Mouse (Mus musculus) liver, embryonic 16.5 days (tissue): ENCODE results near the gene Pdpn. TPM values are rescaled to one million over a fixed set of nuclear protein-coding genes. Genes with fewer than 3 reads are reported as not detected.

Source experiments
- ATAC-seq: fragments of 200-750 bp; cut with Nextera tagmentation; 2 replicates; pipeline ENCODE4 v1.8.0; 2017; ENCODE audit warnings: low read depth, mild to moderate bottlenecking, moderate number of reproducible peaks, moderate library complexity
- H3K27ac ChIP-seq: fragments of 300-500 bp; sonication (generic); 2 replicates; pipeline ENCODE4 v1.5.1; 2014; ENCODE audit warnings: mild to moderate bottlenecking, low read length
- H3K27me3 ChIP-seq: fragments of 300-500 bp; sonication (generic); 2 replicates; pipeline ENCODE4 v1.6.1; 2014; ENCODE audit warnings: low read depth, low read length, mixed read lengths; ENCODE audit not compliant: control insufficient read depth, insufficient read depth
- H3K36me3 ChIP-seq: fragments of 300-500 bp; sonication (generic); 2 replicates; pipeline ENCODE4 v1.6.1; 2014; ENCODE audit warnings: mild to moderate bottlenecking; ENCODE audit not compliant: control insufficient read depth, insufficient read depth
- H3K4me1 ChIP-seq: fragments of 300-500 bp; sonication (generic); 2 replicates; pipeline ENCODE4 v1.6.1; 2014; ENCODE audit warnings: low read depth, low read length, mixed read lengths; ENCODE audit not compliant: control insufficient read depth
- H3K4me2 ChIP-seq: fragments of 300-500 bp; sonication (generic); 2 replicates; pipeline ENCODE4 v1.6.1; 2014; ENCODE audit warnings: low read depth, low read length, mixed read lengths
- H3K4me3 ChIP-seq: fragments of 300-500 bp; sonication (generic); 2 replicates; pipeline ENCODE4 v1.5.1; 2014; ENCODE audit warnings: low read depth, mild to moderate bottlenecking, low read length
- H3K9ac ChIP-seq: fragments of 300-500 bp; sonication (generic); 2 replicates; pipeline ENCODE4 v1.6.1; 2014; ENCODE audit warnings: low read depth, low read length
- H3K9me3 ChIP-seq: fragments of 300-500 bp; sonication (generic); replicated peaks from 2 replicates; pipeline ENCODE4 v1.6.1; 2016; ENCODE audit warnings: low read length; ENCODE audit not compliant: control insufficient read depth
- WGBS: fragments of 180-500 bp; shearing (Covaris S2); extraction: QIAGEN DNeasy Blood & Tissue Kit; methylation state at CpG from one replicate; pipeline ENCODE4 v1.1.7; 2014; ENCODE audit not compliant: insufficient replicate concordance; 5-methylcytosine and 5-hydroxymethylcytosine counted together
- polyA plus RNA-seq: library from polyadenylated mRNA; unstranded; fragments of >200 nt; fragmentation: Nextera tagmentation; extraction: Ambion mirVana; gene quantifications from 2 replicates; pipeline ENCODE4 v1.2.1, GENCODE M21; 2015

Gene Pdpn
- polyA plus RNA-seq, 1 experiment from 2014 or later: 1.5 TPM

DNA sequence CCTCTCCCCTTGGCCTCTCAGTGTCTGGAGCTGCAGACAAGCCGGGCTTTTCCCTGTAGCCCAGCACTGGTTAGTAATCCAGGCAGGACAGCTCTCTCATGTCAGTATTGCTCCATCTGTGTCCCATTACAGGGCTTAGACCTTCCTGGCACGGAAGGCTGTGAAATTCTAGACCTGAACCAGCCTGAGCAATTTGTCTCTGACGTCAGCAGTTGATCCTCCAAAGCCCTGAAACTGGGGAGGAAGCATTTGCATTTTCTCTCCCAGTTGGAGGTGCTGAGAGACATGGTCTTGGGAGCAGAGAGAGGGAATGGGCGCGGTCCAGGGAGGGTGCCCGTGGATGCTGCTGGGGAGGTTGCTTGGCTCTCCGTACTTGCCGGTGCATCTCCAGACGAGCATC lies 31.2 kb upstream of the Pdpn start:
- 35% methylated on average over 9 of the region's 9 CpGs for WGBS
- no peak overlapping the region for H3K4me2 ChIP-seq
- no peak for ATAC-seq
- no peaks in the 10 kb centered on the region for H3K27me3 ChIP-seq
- H3K9ac ChIP-seq: no peak overlapping the region
- H3K36me3 ChIP-seq: no peaks in the 10 kb centered on the region
- no peak overlapping the region for H3K27ac ChIP-seq
- H3K4me3 ChIP-seq: no peak overlapping the region
- no peaks in the 10 kb centered on the region for H3K4me1 ChIP-seq
- H3K9me3 ChIP-seq: no peaks in the 10 kb centered on the region

DNA sequence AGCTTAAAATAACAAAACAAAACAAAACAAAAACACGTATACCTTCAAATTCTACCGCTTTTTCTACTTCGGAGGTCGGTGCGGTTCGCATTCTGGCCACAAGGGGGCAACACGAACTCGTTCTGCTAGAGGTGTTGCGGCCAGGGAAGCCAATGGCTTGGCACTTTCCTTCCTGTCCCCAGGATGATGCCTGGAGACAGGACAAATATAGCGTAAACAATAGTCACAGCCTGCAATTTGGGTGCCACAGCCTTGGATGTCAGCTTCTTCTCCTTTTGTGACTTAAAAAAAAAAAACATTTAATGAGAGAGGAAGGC lies 26.2 kb upstream of the Pdpn start:
- Histone ChIP-seq H3K4me1 (no peaks in the 10 kb centered on the region), H3K27me3 (no peaks in the 10 kb centered on the region), H3K4me3 (no peak overlapping the region), H3K9me3 (no peaks in the 10 kb centered on the region), H3K9ac (no peak overlapping the region), H3K36me3 (no peaks in the 10 kb centered on the region), H3K27ac (no peak overlapping the region), H3K4me2 (peak overlapping the region; percentile 38; the same call in 1 of the 2 replicates)
- under 1% methylated on average over 10 of the region's 10 CpGs for WGBS
- ATAC-seq: no peak

DNA sequence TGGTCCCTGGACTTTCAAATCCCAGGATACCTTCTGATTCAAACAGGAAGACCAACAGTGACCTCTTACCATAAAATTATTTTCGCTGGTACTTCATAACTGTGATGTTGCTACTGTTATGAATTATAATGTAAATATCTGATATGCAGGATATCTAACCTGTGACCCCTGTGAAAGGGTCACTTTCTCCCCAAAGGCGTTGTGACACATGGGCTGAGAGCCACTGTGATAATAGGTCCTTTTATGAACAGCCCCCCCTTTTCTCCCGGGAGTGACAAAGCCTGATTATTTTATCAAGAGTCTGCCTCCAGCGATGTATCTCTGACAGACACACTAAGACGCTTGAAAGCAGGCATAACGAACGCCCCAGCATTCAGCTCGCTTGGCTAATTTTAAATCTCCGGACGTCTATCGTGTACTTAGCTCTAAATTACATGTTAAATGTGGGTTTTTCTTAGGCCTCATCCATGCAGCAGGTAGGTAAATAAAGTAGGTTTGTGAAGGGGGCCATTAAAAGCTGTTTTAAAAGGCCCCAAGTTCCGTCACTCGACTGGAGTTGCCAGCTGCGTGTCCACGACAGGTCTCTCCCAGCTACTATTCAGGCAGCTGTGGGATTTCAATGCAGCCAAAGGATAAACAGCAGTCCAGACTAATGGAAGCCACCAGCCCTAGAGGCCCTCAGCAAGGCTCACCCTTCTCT lies 25.7 kb upstream of the Pdpn start:
- Histone ChIP-seq H3K27me3 (no peaks in the 10 kb centered on the region), H3K4me2 (peak overlapping the region; percentile 38; the same call in 1 of the 2 replicates), H3K27ac (no peak overlapping the region), H3K9me3 (no peaks in the 10 kb centered on the region), H3K36me3 (no peaks in the 10 kb centered on the region), H3K9ac (no peak overlapping the region), H3K4me1 (no peaks in the 10 kb centered on the region), H3K4me3 (no peak overlapping the region)
- ATAC-seq: no peak
- WGBS: 30% methylated on average over 15 of the region's 15 CpGs

DNA sequence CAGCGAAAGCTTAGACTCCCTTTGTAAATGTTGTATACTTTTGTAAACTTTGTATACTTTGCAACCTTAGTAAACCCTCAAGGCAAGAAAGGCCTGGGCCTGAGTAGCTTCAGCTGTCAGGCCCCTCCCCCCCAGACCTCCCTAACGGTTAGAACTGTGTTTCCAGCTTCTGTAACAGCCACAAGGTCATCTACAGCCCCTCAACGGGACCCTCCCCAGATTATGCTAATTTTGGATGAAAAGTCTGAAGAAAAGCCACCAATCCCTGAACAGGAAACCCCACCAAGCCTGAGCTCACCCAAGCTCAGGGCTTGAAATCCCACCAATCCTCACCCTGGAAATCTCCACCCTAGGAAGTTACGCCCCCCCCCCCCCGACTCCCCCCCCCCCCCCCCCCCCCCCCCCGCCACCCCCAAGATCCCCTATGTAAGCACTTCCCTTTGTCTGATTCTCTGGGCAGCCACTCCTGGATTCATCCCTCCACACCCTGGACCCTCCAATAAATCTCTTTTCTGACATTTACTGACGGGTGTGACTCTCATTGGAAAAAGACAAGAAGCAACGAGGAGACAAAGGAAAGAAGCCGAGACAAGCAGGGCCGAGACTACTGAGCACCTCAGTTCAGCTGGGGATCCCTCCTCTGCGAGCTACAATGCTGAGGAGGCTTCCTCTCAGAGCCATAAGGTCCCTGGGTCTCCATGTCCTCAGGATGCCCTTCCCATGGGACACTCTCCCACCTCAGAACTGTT lies 25.0 kb upstream of the Pdpn start:
- Histone ChIP-seq H3K4me1 (no peaks in the 10 kb centered on the region), H3K9me3 (no peaks in the 10 kb centered on the region), H3K27ac (no peak overlapping the region), H3K4me2 (no peak overlapping the region), H3K9ac (no peak overlapping the region), H3K4me3 (no peak overlapping the region), H3K36me3 (no peaks in the 10 kb centered on the region), H3K27me3 (no peaks in the 10 kb centered on the region)
- 25% methylated on average over 8 of the region's 11 CpGs for WGBS
- ATAC-seq: no peak

DNA sequence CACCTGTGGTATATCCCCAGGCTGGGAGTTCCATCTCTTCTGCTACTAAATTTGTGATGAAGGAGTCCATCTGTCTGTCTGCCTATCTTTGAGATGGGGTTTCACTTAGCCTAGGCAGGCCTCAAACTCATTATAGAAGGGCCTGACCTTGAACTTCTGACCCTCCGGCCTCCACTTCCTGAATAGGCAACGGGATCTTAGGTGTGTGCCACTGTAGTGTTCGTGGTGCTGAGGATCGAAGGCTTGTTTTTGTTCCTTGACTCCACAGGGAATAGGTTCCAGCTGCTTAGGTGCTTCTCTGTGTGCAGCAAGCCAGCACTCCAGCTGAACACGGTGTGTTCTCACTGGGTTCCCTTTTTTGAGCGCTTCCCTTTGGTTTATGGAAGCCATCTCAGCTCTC lies 13.9 kb upstream of the Pdpn start:
- ATAC-seq: no peak
- Histone ChIP-seq H3K27me3 (no peaks in the 10 kb centered on the region), H3K27ac (no peak overlapping the region), H3K36me3 (no peaks in the 10 kb centered on the region), H3K4me2 (no peak overlapping the region), H3K4me1 (no peaks in the 10 kb centered on the region), H3K9me3 (no peaks in the 10 kb centered on the region), H3K4me3 (no peak overlapping the region), H3K9ac (no peak overlapping the region)
- WGBS: 56% methylated on average over 6 of the region's 6 CpGs

DNA sequence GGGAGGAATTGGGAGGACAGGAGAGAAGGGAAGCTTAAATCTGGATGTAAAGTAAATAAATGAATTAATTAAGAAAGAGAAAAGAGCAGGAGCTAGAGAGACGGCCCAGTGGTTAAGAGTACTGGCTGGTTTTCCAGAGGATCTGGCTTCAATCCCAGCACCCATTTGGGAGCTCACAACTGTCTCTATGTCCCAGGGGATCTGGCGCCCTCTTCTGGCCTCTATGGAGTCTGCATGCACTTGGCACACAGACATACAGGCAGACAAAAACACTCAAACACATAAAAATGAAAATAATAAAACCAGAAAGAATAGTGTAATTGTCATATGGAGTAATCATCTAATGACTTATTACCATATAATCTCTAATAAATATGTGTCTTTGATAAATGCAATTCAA lies 12.0 kb upstream of the Pdpn start:
- Histone ChIP-seq H3K27ac (no peak overlapping the region), H3K27me3 (no peaks in the 10 kb centered on the region), H3K9ac (no peak overlapping the region), H3K4me3 (no peak overlapping the region), H3K4me2 (no peak overlapping the region), H3K4me1 (no peaks in the 10 kb centered on the region), H3K9me3 (no peaks in the 10 kb centered on the region), H3K36me3 (no peaks in the 10 kb centered on the region)
- 35% methylated on average over 2 of the region's 2 CpGs for WGBS
- ATAC-seq: no peak

DNA sequence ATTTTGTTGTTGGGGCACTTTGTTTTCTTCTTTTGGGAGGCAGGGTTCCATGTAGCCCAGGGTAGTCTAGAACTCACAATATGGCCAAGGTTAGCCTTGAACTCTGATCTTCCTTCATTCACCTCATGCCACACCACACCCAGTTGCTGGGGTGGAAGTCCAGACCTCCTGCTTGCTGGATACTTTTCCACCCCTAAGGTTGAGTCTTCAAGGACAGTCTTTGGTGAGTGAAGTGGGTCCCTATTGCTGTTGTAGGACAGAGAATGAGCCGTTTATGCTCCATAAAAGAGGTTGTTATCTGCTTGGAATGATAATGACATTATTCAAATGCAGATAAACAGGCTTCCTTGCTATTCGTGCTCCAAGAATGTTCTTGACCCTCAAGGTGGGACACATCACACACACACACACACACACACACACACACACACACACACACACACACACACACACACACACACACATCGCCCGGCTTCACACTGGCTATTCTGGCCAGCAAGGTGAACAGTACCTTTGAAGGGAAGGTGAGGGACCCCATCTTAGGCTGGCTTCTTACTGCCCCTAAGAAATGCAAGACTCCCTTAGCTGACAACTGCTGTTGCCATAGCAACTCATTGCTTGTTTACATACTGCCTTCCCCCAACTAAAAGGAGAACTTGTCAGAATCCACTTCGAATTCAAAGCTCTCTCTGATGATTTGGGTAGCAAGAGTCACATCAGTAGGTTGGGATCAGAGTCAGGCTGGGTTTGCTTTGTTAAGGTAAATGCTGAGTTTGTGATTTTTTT lies 6.8 kb upstream of the Pdpn start:
- WGBS: 41% methylated on average over 5 of the region's 5 CpGs

DNA sequence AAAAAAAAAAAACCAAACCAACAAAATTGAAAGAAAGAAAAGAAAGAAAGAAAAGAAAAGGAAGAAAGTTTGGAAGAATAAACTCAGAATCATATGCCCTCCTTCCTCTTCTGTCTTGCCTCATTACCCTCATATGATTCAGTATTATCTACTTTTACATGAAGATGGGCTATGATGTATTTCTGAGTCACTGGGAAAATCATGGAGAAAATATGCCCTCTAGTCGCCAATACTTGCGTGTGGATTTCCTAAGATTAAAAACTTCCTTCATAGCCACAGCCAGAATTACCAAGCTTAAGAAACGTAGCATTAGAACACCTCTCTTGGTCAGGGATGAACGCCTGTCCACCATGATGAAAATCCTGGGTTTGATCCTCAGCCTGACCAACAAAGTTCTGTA lies 5.7 kb upstream of the Pdpn start:
- no peak for ATAC-seq
- Histone ChIP-seq H3K4me1 (no peaks in the 10 kb centered on the region), H3K4me3 (no peak overlapping the region)

More for the DNA sequence above, 6.8 kb upstream of the Pdpn start:
- H3K9ac ChIP-seq: no peak overlapping the region
- H3K9me3 ChIP-seq: no peaks in the 10 kb centered on the region
- H3K36me3 ChIP-seq: no peaks in the 10 kb centered on the region
- no peak overlapping the region for H3K27ac ChIP-seq
- H3K4me1 ChIP-seq: no peaks in the 10 kb centered on the region
- H3K27me3 ChIP-seq: no peaks in the 10 kb centered on the region; the same call in 1 of the 2 replicates
- no peak overlapping the region for H3K4me2 ChIP-seq
- ATAC-seq: no peak
- H3K4me3 ChIP-seq: no peak overlapping the region

More for the DNA sequence above, 5.7 kb upstream of the Pdpn start:
- no peak overlapping the region for H3K9ac ChIP-seq
- 59% methylated on average over 4 of the region's 4 CpGs for WGBS
- no peak overlapping the region for H3K4me2 ChIP-seq
- no peaks in the 10 kb centered on the region for H3K36me3 ChIP-seq
- no peak overlapping the region for H3K27ac ChIP-seq
- no peaks in the 10 kb centered on the region for H3K9me3 ChIP-seq
- H3K27me3 ChIP-seq: peaks cover 10% of the 10 kb centered on the region
